Mouse (Mus musculus) CD8-positive naive resting alpha-beta T cell, adult 2 months (primary cell): ENCODE measurements around the gene Agbl4.

Experiments used
- DNase-seq, 2 experiments: peaks; one replicate each; pipeline ENCODE4 v3.0.0; 2022; ENCODE audit warnings: low read depth in 2 of 2, low spot score in 2 of 2

Agbl4 gene

GRCm38 (mm10) chr4:111378071-111378470 is 980.6 kb downstream of the Agbl4 start:
- no peak for DNase-seq

GRCm38 (mm10) chr4:111383101-111383500 is 985.6 kb downstream of the Agbl4 start:
- no peak for DNase-seq

GRCm38 (mm10) chr4:111390736-111391135 is 993.3 kb downstream of the Agbl4 start:
- no peak for DNase-seq

GRCm38 (mm10) chr4:111399784-111400183 is 1002.3 kb downstream of the Agbl4 start:
- DNase-seq: no peak

- DNase-seq: no peak
Observed at GRCm38 (mm10) chr4:111400676-111401075, 1003.2 kb downstream of the Agbl4 start.

GRCm38 (mm10) chr4:111403243-111403642 is 1005.8 kb downstream of the Agbl4 start:
- DNase-seq: no peak

GRCm38 (mm10) chr4:111410731-111411130 is 1013.3 kb downstream of the Agbl4 start:
- no peak for DNase-seq

- no peak for DNase-seq
Observed at GRCm38 (mm10) chr4:111414399-111414798, 1016.9 kb downstream of the Agbl4 start.

- DNase-seq: peak; percentile 71 to 75
Observed at GRCm38 (mm10) chr4:111414818-111415488, 1017.5 kb downstream of the Agbl4 start, which contains the start of gene Bend5. Gene Bend5, plus strand, starts transcription at chr4:111415006.

- peak in 1 of 2 experiments; percentile 1 for DNase-seq
Observed at GRCm38 (mm10) chr4:111416126-111416525, 1018.7 kb downstream of the Agbl4 start.

- DNase-seq: no peak
Observed at GRCm38 (mm10) chr4:111416551-111416950, 1019.1 kb downstream of the Agbl4 start.

GRCm38 (mm10) chr4:111417716-111418115 is 1020.3 kb downstream of the Agbl4 start:
- DNase-seq: no peak

GRCm38 (mm10) chr4:111419476-111419875 is 1022.0 kb downstream of the Agbl4 start:
- DNase-seq: no peak

GRCm38 (mm10) chr4:111420031-111420430 is 1022.6 kb downstream of the Agbl4 start:
- DNase-seq: no peak

GRCm38 (mm10) chr4:111420955-111421354 is 1023.5 kb downstream of the Agbl4 start:
- no peak for DNase-seq

- DNase-seq: no peak
Observed at GRCm38 (mm10) chr4:111421785-111422184, 1024.3 kb downstream of the Agbl4 start.

GRCm38 (mm10) chr4:111424371-111424950 is 1027.0 kb downstream of the Agbl4 start:
- no peak for DNase-seq

GRCm38 (mm10) chr4:111425170-111425569 is 1027.7 kb downstream of the Agbl4 start:
- DNase-seq: no peak

- no peak for DNase-seq
Observed at GRCm38 (mm10) chr4:111431186-111431585, 1033.7 kb downstream of the Agbl4 start.

GRCm38 (mm10) chr4:111432013-111432412 is 1034.6 kb downstream of the Agbl4 start:
- DNase-seq: no peak

GRCm38 (mm10) chr4:111432417-111432816 is 1035.0 kb downstream of the Agbl4 start:
- no peak for DNase-seq

GRCm38 (mm10) chr4:111441709-111442108 is 1044.2 kb downstream of the Agbl4 start:
- DNase-seq: no peak
